Mouse (Mus musculus) liver, adult 2 months (tissue): Measurements from ENCODE around the gene Tmem218. TPM values are rescaled to one million over a fixed set of nuclear protein-coding genes. Genes with fewer than 3 reads are reported as not detected.

Experiments
- DNase-seq: peaks from one replicate; pipeline ENCODE4 v3.0.0-alpha.2; 2011; ENCODE audit warnings: low read depth, low spot score; ENCODE audit errors: extremely low read depth
- H3K27ac ChIP-seq: fragments of 200-500 bp; replicated peaks from 2 replicates; pipeline ENCODE4 v1.5.1; 2012; ENCODE audit warnings: low read depth, mild to moderate bottlenecking, control low read depth, inconsistent platforms, low read length; ENCODE audit not compliant: insufficient read depth
- H3K27me3 ChIP-seq: fragments of 200-500 bp; 2 replicates; pipeline ENCODE4 v1.6.1; 2012; ENCODE audit warnings: mild to moderate bottlenecking, moderate library complexity, low read length, inconsistent platforms; ENCODE audit not compliant: control insufficient read depth, insufficient read depth
- H3K36me3 ChIP-seq: fragments of 200-500 bp; 2 replicates; pipeline ENCODE4 v1.6.1; 2012; ENCODE audit warnings: low read length, inconsistent platforms; ENCODE audit not compliant: control insufficient read depth, insufficient read depth
- H3K4me1 ChIP-seq: fragments of 200-500 bp; 2 replicates; pipeline ENCODE4 v1.6.1; 2011; ENCODE audit warnings: low read length; ENCODE audit not compliant: control insufficient read depth, insufficient read depth
- H3K4me3 ChIP-seq: fragments of 200-500 bp; 2 replicates; pipeline ENCODE4 v1.5.1; 2011; ENCODE audit warnings: low read depth, mild to moderate bottlenecking, control low read depth, low read length, moderate library complexity; ENCODE audit not compliant: insufficient read depth
- H3K79me2 ChIP-seq: fragments of 200-500 bp; 2 replicates; pipeline ENCODE4 v1.6.1; 2012; ENCODE audit warnings: inconsistent platforms, mild to moderate bottlenecking, low read length, moderate library complexity; ENCODE audit not compliant: control insufficient read depth, insufficient read depth
- H3K9ac ChIP-seq: fragments of 200-500 bp; 2 replicates; pipeline ENCODE4 v1.6.1; 2012; ENCODE audit warnings: low read depth, mild to moderate bottlenecking, control low read depth, inconsistent platforms, low read length
- CTCF ChIP-seq: fragments of 200-500 bp; IDR thresholded peaks from 2 replicates; pipeline ENCODE4 v1.5.1; 2011; ENCODE audit warnings: low read depth, low read length, control low read depth
- POLR2A ChIP-seq: fragments of 200-500 bp; IDR thresholded peaks from 2 replicates; pipeline ENCODE4 v1.6.1; 2011; ENCODE audit warnings: low read length, control low read depth; ENCODE audit not compliant: insufficient read depth; ENCODE audit errors: extremely low read depth
- WGBS: fragments of 180-500 bp; shearing (Covaris S2); methylation state at CpG from one replicate; pipeline ENCODE4 v1.1.7; 2018; 5-methylcytosine and 5-hydroxymethylcytosine counted together
- polyA plus RNA-seq: library from polyadenylated mRNA; depleted of rRNA; stranded (reverse); fragments of >200 nt; gene quantifications from 2 replicates; pipeline ENCODE4 v1.2.3, GENCODE M21; 2012
- total RNA-seq: library from RNA; depleted of rRNA; stranded (reverse); fragments of >200 nt; gene quantifications from 2 replicates; pipeline ENCODE4 v1.2.3, GENCODE M21; 2014

Tmem218 gene
- total and polyA plus RNA-seq, 2 experiments, result 1.1 to 1.4 TPM

GRCm38 (mm10) chr9:37235951-37236737 is 28.1 kb downstream of the Tmem218 start:
- DNase-seq, result no peak
- Histone ChIP-seq H3K9ac (no peak overlapping the region), H3K27ac (no peak overlapping the region), H3K4me1 (no peaks in the 10 kb centered on the region), H3K27me3 (no peaks in the 10 kb centered on the region), H3K4me3 (no peak overlapping the region), H3K79me2 (no peaks in the 10 kb centered on the region), H3K36me3 (no peaks in the 10 kb centered on the region)
- TF ChIP-seq POLR2A (no peak), CTCF (no peak)
- WGBS, result 54% methylated on average over 4 of the region's 4 CpGs

DNA sequence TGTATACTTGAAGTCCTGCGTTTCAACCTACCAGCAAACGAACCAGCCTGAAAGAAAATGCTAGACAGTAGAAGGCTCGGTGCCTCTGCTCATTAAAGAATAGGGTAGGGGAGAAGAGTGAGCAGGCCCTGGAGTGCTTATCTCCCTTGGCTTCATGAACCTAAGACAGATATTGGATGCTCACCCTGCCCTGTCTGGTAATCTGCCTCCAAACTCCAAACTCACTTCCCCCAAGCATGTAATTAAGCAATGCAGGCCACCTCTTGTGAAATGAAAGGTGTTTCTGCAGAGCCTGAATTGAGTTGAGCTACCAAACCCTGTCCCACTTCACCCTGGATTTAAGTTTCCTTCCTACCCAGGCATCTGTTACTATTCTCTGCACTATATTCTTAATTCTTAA is 34.7 kb downstream of the Tmem218 start:
- Histone ChIP-seq H3K4me1 (no peaks in the 10 kb centered on the region; the same call in 1 of the 2 replicates), H3K27me3 (no peaks in the 10 kb centered on the region), H3K4me3 (no peak overlapping the region), H3K9ac (no peak overlapping the region), H3K79me2 (no peaks in the 10 kb centered on the region), H3K27ac (no peak overlapping the region), H3K36me3 (no peaks in the 10 kb centered on the region)
- DNase-seq, result no peak
- WGBS, result 87% methylated on average over 3 of the region's 3 CpGs
- TF ChIP-seq CTCF, result no peak

GRCm38 (mm10) chr9:37244600-37244999 is 36.6 kb downstream of the Tmem218 start:
- DNase-seq, result no peak
- H3K79me2 ChIP-seq, result no peaks in the 10 kb centered on the region
- H3K9ac ChIP-seq, result no peak overlapping the region
- H3K36me3 ChIP-seq, result no peaks in the 10 kb centered on the region
- TF ChIP-seq POLR2A (no peak), CTCF (no peak)
- no peaks in the 10 kb centered on the region; the same call in 1 of the 2 replicates for H3K4me1 ChIP-seq
- WGBS, result 76% methylated on average over 1 of the region's 1 CpGs
- no peak overlapping the region for H3K4me3 ChIP-seq
- H3K27me3 ChIP-seq, result no peaks in the 10 kb centered on the region
- H3K27ac ChIP-seq, result no peak overlapping the region

GRCm38 (mm10) chr9:37245404-37245803 is 37.4 kb downstream of the Tmem218 start:
- WGBS, result 79% methylated on average over 2 of the region's 2 CpGs
- no peaks in the 10 kb centered on the region for H3K79me2 ChIP-seq
- no peaks in the 10 kb centered on the region for H3K36me3 ChIP-seq
- no peak overlapping the region for H3K4me3 ChIP-seq
- H3K27me3 ChIP-seq, result no peaks in the 10 kb centered on the region
- H3K9ac ChIP-seq, result no peak overlapping the region
- DNase-seq, result no peak
- peaks cover 2% of the 10 kb centered on the region; the same call in 1 of the 2 replicates for H3K4me1 ChIP-seq
- TF ChIP-seq POLR2A, result no peak
- TF ChIP-seq CTCF, result no peak
- no peak overlapping the region for H3K27ac ChIP-seq

GRCm38 (mm10) chr9:37245810-37246209 is 37.8 kb downstream of the Tmem218 start:
- no peak overlapping the region for H3K27ac ChIP-seq
- H3K27me3 ChIP-seq, result no peaks in the 10 kb centered on the region
- DNase-seq, result no peak
- H3K79me2 ChIP-seq, result no peaks in the 10 kb centered on the region
- TF ChIP-seq CTCF (no peak), POLR2A (no peak)
- 78% methylated on average over 1 of the region's 1 CpGs for WGBS
- no peak overlapping the region for H3K9ac ChIP-seq
- no peaks in the 10 kb centered on the region for H3K36me3 ChIP-seq
- H3K4me3 ChIP-seq, result no peak overlapping the region
- peaks cover 2% of the 10 kb centered on the region; the same call in 1 of the 2 replicates for H3K4me1 ChIP-seq

DNA sequence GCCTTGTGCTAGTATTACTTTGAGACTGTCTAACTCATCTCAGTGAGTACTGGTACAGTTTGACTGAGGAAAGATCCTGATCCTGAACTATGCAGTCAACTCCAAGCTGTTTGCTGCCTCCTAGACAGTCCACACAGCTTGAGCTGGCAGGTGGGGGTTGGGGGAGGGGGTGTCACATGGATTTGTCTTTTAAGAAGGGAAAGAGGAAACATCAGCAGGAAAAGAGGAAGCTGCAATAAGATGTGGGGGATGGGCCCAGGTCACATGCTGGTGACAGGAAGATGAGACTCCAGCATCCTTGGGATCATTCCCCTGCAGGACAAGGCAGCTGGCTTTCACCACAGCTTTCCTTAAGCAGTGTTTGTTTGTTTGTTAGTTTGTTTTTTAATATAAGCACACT is 39.4 kb downstream of the Tmem218 start:
- TF ChIP-seq CTCF (no peak), POLR2A (no peak)
- DNase-seq, result peak; percentile 36
- H3K9ac ChIP-seq, result no peak overlapping the region
- no peaks in the 10 kb centered on the region for H3K36me3 ChIP-seq
- H3K4me3 ChIP-seq, result no peak overlapping the region
- H3K79me2 ChIP-seq, result no peaks in the 10 kb centered on the region
- peaks cover 2% of the 10 kb centered on the region; the same call in 1 of the 2 replicates for H3K4me1 ChIP-seq
- H3K27me3 ChIP-seq, result no peaks in the 10 kb centered on the region
- H3K27ac ChIP-seq, result 0 out of 2 replicates have a peak overlapping the region, but pooled peaks have one; percentile 16
